Mouse (Mus musculus): ENCODE data around the gene Hrct1. TPM values are rescaled to one million over a fixed set of nuclear protein-coding genes. Genes with fewer than 3 reads are reported as not detected.

Gene Hrct1
- polyA plus RNA-seq, 1 experiment from 2014 or later = 0.11 TPM

- no peak within 1 kb of the TSS for H3K9ac ChIP-seq (replicated peaks)
- WGBS = 74% methylated on average over 14 of the region's 14 CpGs
- H3K4me2 ChIP-seq (replicated peaks) = no peak within 1 kb of the TSS
- H3K27me3 ChIP-seq = no peaks in the 10 kb centered on the region; the same call in 1 of the 2 replicates
- H3K4me3 ChIP-seq = no peak within 1 kb of the TSS
- H3K4me1 ChIP-seq = no peaks in the 10 kb centered on the region
- no peaks in the 10 kb centered on the region for H3K9me3 ChIP-seq
- H3K36me3 ChIP-seq = no peaks in the 10 kb centered on the region
- no peak within 1 kb of the TSS for H3K27ac ChIP-seq (replicated peaks)
- no peak for ATAC-seq (ENCODE audit: low FRiP score, low read depth)
Observed at GRCm38 (mm10) chr4:43729794-43730550, 3.0 kb downstream of the Hrct1 start, which contains the start of gene Spaar. Spaar (plus strand) TSS chr4:43730034.

- H3K36me3 ChIP-seq = no peaks in the 10 kb centered on the region
- H3K9me3 ChIP-seq = no peaks in the 10 kb centered on the region
- no peak overlapping the region for H3K9ac ChIP-seq (replicated peaks)
- H3K4me1 ChIP-seq = no peaks in the 10 kb centered on the region
- no peak overlapping the region for H3K27ac ChIP-seq (replicated peaks)
- no peak overlapping the region for H3K4me2 ChIP-seq (replicated peaks)
- no peak for ATAC-seq (ENCODE audit: low FRiP score, low read depth)
- WGBS = 72% methylated on average over 21 of the region's 21 CpGs
- no peaks in the 10 kb centered on the region; the same call in 1 of the 2 replicates for H3K27me3 ChIP-seq
- no peak overlapping the region for H3K4me3 ChIP-seq
Observed at GRCm38 (mm10) chr4:43730750-43731297, 3.8 kb downstream of the Hrct1 start.

- WGBS = 27% methylated on average over 1 of the region's 1 CpGs
Observed at GRCm38 (mm10) chr4:43732171-43732570, 5.2 kb downstream of the Hrct1 start.

GRCm38 (mm10) chr4:43733186-43733585 lies 6.2 kb downstream of the Hrct1 start:
- 84% methylated on average over 5 of the region's 5 CpGs for WGBS
- H3K4me3 ChIP-seq = no peak overlapping the region
- no peak overlapping the region for H3K9ac ChIP-seq (replicated peaks)
- H3K4me2 ChIP-seq (replicated peaks) = no peak overlapping the region
- no peak overlapping the region for H3K27ac ChIP-seq (replicated peaks)
- ATAC-seq (ENCODE audit: low FRiP score, low read depth) = no peak
- H3K27me3 ChIP-seq = no peaks in the 10 kb centered on the region; the same call in 1 of the 2 replicates
- H3K36me3 ChIP-seq = no peaks in the 10 kb centered on the region
- H3K4me1 ChIP-seq = no peaks in the 10 kb centered on the region
- no peaks in the 10 kb centered on the region for H3K9me3 ChIP-seq

More at GRCm38 (mm10) chr4:43732171-43732570, 5.2 kb downstream of the Hrct1 start:
- Histone ChIP-seq H3K27me3 (no peaks in the 10 kb centered on the region; the same call in 1 of the 2 replicates), H3K9ac (replicated peaks) (no peak overlapping the region), H3K4me3 (no peak overlapping the region), H3K36me3 (no peaks in the 10 kb centered on the region), H3K4me2 (replicated peaks) (no peak overlapping the region), H3K9me3 (no peaks in the 10 kb centered on the region), H3K27ac (replicated peaks) (no peak overlapping the region), H3K4me1 (no peaks in the 10 kb centered on the region)
- no peak for ATAC-seq (ENCODE audit: low FRiP score, low read depth)

GRCm38 (mm10) chr4:43737144-43737543 lies 10.2 kb downstream of the Hrct1 start:
- H3K4me1 ChIP-seq = no peaks in the 10 kb centered on the region
- no peaks in the 10 kb centered on the region for H3K9me3 ChIP-seq
- H3K27ac ChIP-seq (replicated peaks) = no peak overlapping the region
- H3K4me3 ChIP-seq = no peak overlapping the region
- WGBS = 75% methylated on average over 6 of the region's 6 CpGs
- H3K9ac ChIP-seq (replicated peaks) = no peak overlapping the region
- no peak overlapping the region for H3K4me2 ChIP-seq (replicated peaks)
- ATAC-seq (ENCODE audit: low FRiP score, low read depth) = no peak
- no peaks in the 10 kb centered on the region for H3K27me3 ChIP-seq
- H3K36me3 ChIP-seq = no peaks in the 10 kb centered on the region

- ATAC-seq (ENCODE audit: low FRiP score, low read depth) = no peak
- WGBS = 67% methylated on average over 8 of the region's 8 CpGs
Observed at GRCm38 (mm10) chr4:43738989-43739674, 12.1 kb downstream of the Hrct1 start.

GRCm38 (mm10) chr4:43741526-43741925 lies 14.5 kb downstream of the Hrct1 start:
- no peak for ATAC-seq (ENCODE audit: low FRiP score, low read depth)
- Histone ChIP-seq H3K4me2 (replicated peaks) (no peak overlapping the region), H3K27me3 (no peaks in the 10 kb centered on the region), H3K36me3 (no peaks in the 10 kb centered on the region), H3K4me3 (no peak overlapping the region), H3K9ac (replicated peaks) (no peak overlapping the region), H3K27ac (replicated peaks) (no peak overlapping the region), H3K9me3 (no peaks in the 10 kb centered on the region), H3K4me1 (no peaks in the 10 kb centered on the region)
- 74% methylated on average over 5 of the region's 5 CpGs for WGBS

More at GRCm38 (mm10) chr4:43738989-43739674, 12.1 kb downstream of the Hrct1 start:
- Histone ChIP-seq H3K9me3 (no peaks in the 10 kb centered on the region), H3K27me3 (no peaks in the 10 kb centered on the region), H3K4me3 (no peak overlapping the region), H3K4me2 (replicated peaks) (no peak overlapping the region), H3K36me3 (no peaks in the 10 kb centered on the region), H3K9ac (replicated peaks) (no peak overlapping the region), H3K27ac (replicated peaks) (no peak overlapping the region), H3K4me1 (no peaks in the 10 kb centered on the region)

- H3K36me3 ChIP-seq = no peaks in the 10 kb centered on the region
- no peak overlapping the region for H3K27ac ChIP-seq (replicated peaks)
- H3K9me3 ChIP-seq = no peaks in the 10 kb centered on the region
- no peak overlapping the region for H3K4me3 ChIP-seq
- no peak for ATAC-seq (ENCODE audit: low FRiP score, low read depth)
- no peak overlapping the region for H3K9ac ChIP-seq (replicated peaks)
- no peak overlapping the region for H3K4me2 ChIP-seq (replicated peaks)
- 0 out of 2 replicates have a peak, but pooled peaks cover 3% of the 10 kb centered on the region for H3K4me1 ChIP-seq
- WGBS = 33% methylated on average over 4 of the region's 4 CpGs
- no peaks in the 10 kb centered on the region for H3K27me3 ChIP-seq
Observed at GRCm38 (mm10) chr4:43742637-43743036, 15.6 kb downstream of the Hrct1 start.

GRCm38 (mm10) chr4:43743099-43743498 lies 16.1 kb downstream of the Hrct1 start:
- Histone ChIP-seq H3K36me3 (no peaks in the 10 kb centered on the region), H3K4me1 (0 out of 2 replicates have a peak, but pooled peaks cover 3% of the 10 kb centered on the region), H3K9ac (replicated peaks) (no peak overlapping the region), H3K27me3 (no peaks in the 10 kb centered on the region), H3K27ac (replicated peaks) (no peak overlapping the region), H3K4me2 (replicated peaks) (no peak overlapping the region), H3K4me3 (no peak overlapping the region), H3K9me3 (no peaks in the 10 kb centered on the region)
- ATAC-seq (ENCODE audit: low FRiP score, low read depth) = no peak
- WGBS = 74% methylated on average over 1 of the region's 1 CpGs

- Histone ChIP-seq H3K4me2 (replicated peaks) (no peak overlapping the region), H3K9ac (replicated peaks) (no peak overlapping the region), H3K4me3 (no peak overlapping the region), H3K9me3 (peaks cover 4% of the 10 kb centered on the region; the same call in 1 of the 2 replicates), H3K36me3 (no peaks in the 10 kb centered on the region), H3K27ac (replicated peaks) (no peak overlapping the region), H3K27me3 (no peaks in the 10 kb centered on the region), H3K4me1 (0 out of 2 replicates have a peak, but pooled peaks cover 3% of the 10 kb centered on the region)
- no peak for ATAC-seq (ENCODE audit: low FRiP score, low read depth)
- 16% methylated on average over 6 of the region's 6 CpGs for WGBS
Observed at GRCm38 (mm10) chr4:43745187-43745586, 18.2 kb downstream of the Hrct1 start.

GRCm38 (mm10) chr4:43757213-43757612 lies 30.2 kb downstream of the Hrct1 start:
- Histone ChIP-seq H3K27me3 (no peaks in the 10 kb centered on the region), H3K4me1 (no peaks in the 10 kb centered on the region), H3K27ac (replicated peaks) (no peak overlapping the region), H3K4me2 (replicated peaks) (no peak overlapping the region), H3K36me3 (no peaks in the 10 kb centered on the region), H3K9ac (replicated peaks) (no peak overlapping the region), H3K4me3 (no peak overlapping the region), H3K9me3 (no peaks in the 10 kb centered on the region)
- no peak for ATAC-seq (ENCODE audit: low FRiP score, low read depth)
- WGBS = 84% methylated on average over 6 of the region's 6 CpGs

Data from midbrain, embryonic 12.5 days (tissue).